In genomic region chr10:5194081-5194670, GRCm38 (mm10) we compare ENCODE assay signal across 8 mouse cellular contexts.
DNase-seq lines count a peak whose midpoint lies in the region; ATAC-seq and TF ChIP-seq lines count a peak whose summit lies in the region.

No protein-coding gene starts in this region.

- no peak for DNase-seq in layer of hippocampus, adult 2 months (ENCODE audit: low spot score in 2 of 2)
- DNase-seq in layer of hippocampus, postnatal 10 days (ENCODE audit: low spot score in 2 of 2): no peak
- no peak for DNase-seq in embryonic facial prominence, embryonic 10.5 days (ENCODE audit: low spot score)
- DNase-seq in intestine, embryonic 14.5 days (ENCODE audit: low spot score): no peak
- no peak for DNase-seq in embryo, embryonic 11 days
- no peak for DNase-seq in layer of hippocampus, postnatal 36 days
- no peak for DNase-seq in thymus, postnatal 4 days

- peak overlapping the region; percentile 51 for H3K4me2 ChIP-seq in intestine, embryonic 14.5 days (ENCODE audit: low read length)

- H3K27me3 ChIP-seq in embryonic facial prominence, embryonic 10.5 days (replicated peaks; ENCODE audit: low read depth, poor library complexity, severe bottlenecking): no peaks in the 10 kb centered on the region
- H3K27me3 ChIP-seq in intestine, embryonic 14.5 days (replicated peaks; ENCODE audit: control insufficient read depth, insufficient read depth, low read length): no peaks in the 10 kb centered on the region

- no peaks in the 10 kb centered on the region for H3K36me3 ChIP-seq in embryonic facial prominence, embryonic 10.5 days (replicated peaks)
- H3K36me3 ChIP-seq in intestine, embryonic 14.5 days (ENCODE audit: control insufficient read depth, insufficient read depth, low read length): peaks cover 41% of the 10 kb centered on the region

- H3K4me1 ChIP-seq in embryonic facial prominence, embryonic 10.5 days: peaks cover 13% of the 10 kb centered on the region
- H3K4me1 ChIP-seq in intestine, embryonic 14.5 days (replicated peaks; ENCODE audit: control insufficient read depth, insufficient read depth, low read length): 0 out of 2 replicates have a peak, but pooled peaks cover 2% of the 10 kb centered on the region

- H3K4me3 ChIP-seq in layer of hippocampus, adult 2 months: peak overlapping the region; percentile 62
- peak overlapping the region; percentile 59 for H3K4me3 ChIP-seq in embryonic facial prominence, embryonic 10.5 days
- H3K4me3 ChIP-seq in intestine, embryonic 14.5 days (ENCODE audit: low read depth, low read length): peak overlapping the region; percentile 35

- H3K9ac ChIP-seq in intestine, embryonic 14.5 days (ENCODE audit: low read length): peak overlapping the region; percentile 7; the same call in 1 of the 2 replicates

- peak overlapping the region; percentile 89 for H3K27ac ChIP-seq in layer of hippocampus, adult 2 months
- peak overlapping the region; percentile 75 for H3K27ac ChIP-seq in embryonic facial prominence, embryonic 10.5 days (replicated peaks)
- H3K27ac ChIP-seq in intestine, embryonic 14.5 days (ENCODE audit: low read depth): peak overlapping the region; percentile 55; the same call in 1 of the 2 replicates

- WGBS in embryonic facial prominence, embryonic 10.5 days: 3% methylated on average over 13 of the region's 13 CpGs
- WGBS in intestine, embryonic 14.5 days: 6% methylated on average over 13 of the region's 13 CpGs

- TF ChIP-seq CTCF in layer of hippocampus, adult 2 months (conservative IDR thresholded peaks at IDR 0.05): no peak

- peak; percentile 83 for ATAC-seq in intestine, embryonic 14.5 days (replicated peaks; ENCODE audit: low FRiP score, low TSS enrichment, low read depth)
- peak; percentile 69 for ATAC-seq in megakaryocyte progenitor cell, adult 5-6 weeks (replicated peaks; ENCODE audit: poor library complexity)

- H3K9me3 ChIP-seq in embryonic facial prominence, embryonic 10.5 days: 0 out of 2 replicates have a peak, but pooled peaks cover 3% of the 10 kb centered on the region
- no peaks in the 10 kb centered on the region for H3K9me3 ChIP-seq in intestine, embryonic 14.5 days (ENCODE audit: control insufficient read depth, low read length)
